Mouse (Mus musculus) ES-Bruce4 (cell line): Measurements from ENCODE around the gene Dst.

ENCODE experiments used
- CTCF ChIP-seq: IDR thresholded peaks from one replicate; pipeline ENCODE4 v1.8.1; 2011; ENCODE audit warnings: low read depth, low read length
- POLR2A ChIP-seq: IDR thresholded peaks from one replicate; pipeline ENCODE4 v1.8.1; 2011; ENCODE audit warnings: low read length; ENCODE audit not compliant: insufficient read depth

DNA sequence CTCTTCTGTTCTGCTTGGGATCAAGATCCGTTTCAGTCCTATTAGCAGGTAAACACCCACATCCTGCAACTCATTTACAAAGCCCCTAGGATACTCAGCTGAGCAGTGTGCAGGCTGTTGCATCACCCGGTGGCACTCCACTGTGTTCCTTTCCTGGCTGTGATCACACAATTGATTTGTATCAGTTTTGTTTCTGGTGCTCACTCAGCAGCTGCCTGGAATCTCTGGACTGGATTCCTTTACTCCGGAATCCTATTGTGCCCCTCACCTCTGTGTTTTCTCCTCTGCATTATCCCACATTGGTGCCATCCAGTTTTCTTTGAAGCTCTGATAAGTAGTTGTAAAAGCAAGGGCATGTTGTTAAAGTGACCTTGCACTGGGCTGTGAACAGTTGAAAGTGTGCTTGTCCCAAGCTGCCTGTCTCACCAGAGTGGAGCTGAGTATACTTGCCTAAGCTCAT is 195.7 kb downstream of the Dst start:
- no peak for TF ChIP-seq CTCF
- no peak for TF ChIP-seq POLR2A
